Mouse (Mus musculus): ENCODE results near the gene B430305J03Rik. TPM values are rescaled to one million over a fixed set of nuclear protein-coding genes. Genes with fewer than 3 reads are reported as not detected.
A peak's percentile ranks its signal among the peaks of the same experiment; 100 is the strongest.

The B430305J03Rik gene
- polyA plus RNA-seq, 1 experiment = 0.09 TPM

- TF ChIP-seq CTCF (IDR thresholded peaks at IDR 0.05; ENCODE audit: extremely low read depth, insufficient read length, insufficient replicate concordance, low read depth, low read length) (no peak), POLR2A (IDR thresholded peaks at IDR 0.05; ENCODE audit: low read depth, low read length) (no peak)
- Histone ChIP-seq H3K36me3 (ENCODE audit: control insufficient read depth, insufficient read depth, low read length) (no peaks in the 10 kb centered on the region), H3K27ac (ENCODE audit: insufficient read depth, low read depth, low read length) (no peak overlapping the region), H3K4me3 (ENCODE audit: low read depth, low read length) (no peak overlapping the region), H3K4me1 (ENCODE audit: control insufficient read depth, insufficient read depth, insufficient read length, low read length) (no peaks in the 10 kb centered on the region), H3K27me3 (ENCODE audit: control insufficient read depth, insufficient read depth, low read length) (no peaks in the 10 kb centered on the region)
- WGBS = 88% methylated on average over 1 of the region's 1 CpGs
Observed at GRCm38 (mm10) chr3:61392881-61393280, 27.1 kb upstream of the B430305J03Rik start.

DNA sequence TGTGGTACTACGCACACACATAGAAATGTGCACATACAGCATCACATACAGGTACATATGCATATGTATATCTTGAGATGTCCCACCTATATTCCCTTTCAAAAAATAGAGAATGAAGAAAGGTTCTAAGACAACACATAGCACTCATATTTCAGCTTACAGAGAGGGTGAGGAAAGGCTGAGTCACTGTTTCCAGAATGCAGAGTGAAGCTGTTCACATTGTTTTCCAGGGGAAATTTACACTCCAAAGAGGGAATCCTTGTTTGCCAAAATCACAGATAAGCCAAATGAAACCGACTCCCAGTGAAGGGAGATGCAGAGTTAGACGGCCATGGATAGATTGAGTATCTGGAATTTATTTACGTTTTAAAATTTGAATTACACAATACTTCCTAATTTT is 25.8 kb upstream of the B430305J03Rik start:
- WGBS = 53% methylated on average over 4 of the region's 4 CpGs
- no peak for TF ChIP-seq CTCF (IDR thresholded peaks at IDR 0.05; ENCODE audit: extremely low read depth, insufficient read length, insufficient replicate concordance, low read depth, low read length)
- TF ChIP-seq POLR2A (IDR thresholded peaks at IDR 0.05; ENCODE audit: low read depth, low read length) = no peak

GRCm38 (mm10) chr3:61386368-61386767 is 20.6 kb upstream of the B430305J03Rik start:
- Histone ChIP-seq H3K4me1 (ENCODE audit: control insufficient read depth, insufficient read depth, insufficient read length, low read length) (no peaks in the 10 kb centered on the region), H3K36me3 (ENCODE audit: control insufficient read depth, insufficient read depth, low read length) (no peaks in the 10 kb centered on the region), H3K27me3 (ENCODE audit: control insufficient read depth, insufficient read depth, low read length) (no peaks in the 10 kb centered on the region), H3K4me3 (ENCODE audit: low read depth, low read length) (no peak overlapping the region), H3K27ac (ENCODE audit: insufficient read depth, low read depth, low read length) (no peak overlapping the region)
- 72% methylated on average over 4 of the region's 4 CpGs for WGBS
- TF ChIP-seq POLR2A (IDR thresholded peaks at IDR 0.05; ENCODE audit: low read depth, low read length) = no peak
- no peak for TF ChIP-seq CTCF (IDR thresholded peaks at IDR 0.05; ENCODE audit: extremely low read depth, insufficient read length, insufficient replicate concordance, low read depth, low read length)

More for the DNA sequence above, 25.8 kb upstream of the B430305J03Rik start:
- Histone ChIP-seq H3K27ac (ENCODE audit: insufficient read depth, low read depth, low read length) (no peak overlapping the region), H3K4me3 (ENCODE audit: low read depth, low read length) (no peak overlapping the region), H3K27me3 (ENCODE audit: control insufficient read depth, insufficient read depth, low read length) (no peaks in the 10 kb centered on the region), H3K36me3 (ENCODE audit: control insufficient read depth, insufficient read depth, low read length) (no peaks in the 10 kb centered on the region), H3K4me1 (ENCODE audit: control insufficient read depth, insufficient read depth, insufficient read length, low read length) (no peaks in the 10 kb centered on the region)

- Histone ChIP-seq H3K4me1 (ENCODE audit: control insufficient read depth, insufficient read depth, insufficient read length, low read length) (no peaks in the 10 kb centered on the region), H3K27ac (ENCODE audit: insufficient read depth, low read depth, low read length) (no peak overlapping the region), H3K4me3 (ENCODE audit: low read depth, low read length) (no peak overlapping the region), H3K36me3 (ENCODE audit: control insufficient read depth, insufficient read depth, low read length) (no peaks in the 10 kb centered on the region), H3K27me3 (ENCODE audit: control insufficient read depth, insufficient read depth, low read length) (no peaks in the 10 kb centered on the region)
- TF ChIP-seq CTCF (IDR thresholded peaks at IDR 0.05; ENCODE audit: extremely low read depth, insufficient read length, insufficient replicate concordance, low read depth, low read length) (no peak), POLR2A (IDR thresholded peaks at IDR 0.05; ENCODE audit: low read depth, low read length) (no peak)
- 90% methylated on average over 8 of the region's 8 CpGs for WGBS
Observed at GRCm38 (mm10) chr3:61376001-61376400, 10.2 kb upstream of the B430305J03Rik start.

- H3K4me1 ChIP-seq (ENCODE audit: control insufficient read depth, insufficient read depth, insufficient read length, low read length) = no peaks in the 10 kb centered on the region
- WGBS = 98% methylated on average over 1 of the region's 1 CpGs
- no peaks in the 10 kb centered on the region for H3K27me3 ChIP-seq (ENCODE audit: control insufficient read depth, insufficient read depth, low read length)
- TF ChIP-seq CTCF (IDR thresholded peaks at IDR 0.05; ENCODE audit: extremely low read depth, insufficient read length, insufficient replicate concordance, low read depth, low read length) (no peak), POLR2A (IDR thresholded peaks at IDR 0.05; ENCODE audit: low read depth, low read length) (no peak)
- H3K4me3 ChIP-seq (ENCODE audit: low read depth, low read length) = no peak overlapping the region
- no peaks in the 10 kb centered on the region for H3K36me3 ChIP-seq (ENCODE audit: control insufficient read depth, insufficient read depth, low read length)
- H3K27ac ChIP-seq (ENCODE audit: insufficient read depth, low read depth, low read length) = no peak overlapping the region
Observed at GRCm38 (mm10) chr3:61368446-61368845, 2.7 kb upstream of the B430305J03Rik start.

DNA sequence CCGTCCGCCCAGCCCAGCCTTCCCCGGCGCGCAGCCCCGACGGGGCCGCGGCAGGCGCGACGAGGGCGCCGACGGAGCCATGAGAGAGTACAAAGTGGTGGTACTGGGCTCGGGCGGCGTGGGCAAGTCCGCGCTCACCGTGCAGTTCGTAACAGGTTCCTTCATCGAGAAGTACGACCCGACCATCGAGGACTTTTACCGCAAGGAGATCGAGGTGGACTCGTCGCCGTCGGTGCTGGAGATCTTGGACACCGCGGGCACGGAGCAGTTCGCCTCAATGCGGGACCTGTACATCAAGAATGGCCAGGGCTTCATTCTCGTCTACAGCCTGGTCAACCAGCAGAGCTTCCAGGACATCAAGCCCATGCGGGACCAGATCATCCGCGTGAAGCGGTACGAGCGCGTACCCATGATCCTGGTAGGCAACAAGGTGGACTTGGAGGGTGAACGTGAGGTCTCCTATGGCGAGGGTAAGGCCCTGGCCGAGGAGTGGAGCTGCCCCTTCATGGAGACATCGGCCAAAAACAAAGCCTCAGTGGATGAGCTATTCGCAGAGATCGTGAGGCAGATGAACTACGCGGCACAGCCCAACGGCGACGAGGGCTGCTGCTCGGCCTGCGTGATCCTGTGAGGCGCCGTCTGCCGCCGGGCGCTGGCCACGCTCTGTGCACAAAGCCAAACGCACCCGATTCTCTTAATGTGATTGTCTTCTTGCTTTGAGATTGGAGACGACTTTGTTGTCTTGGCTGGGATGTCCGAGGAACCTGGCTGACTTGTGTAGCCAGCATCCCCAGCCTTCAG is 573 bp downstream of the B430305J03Rik start:
- no peaks in the 10 kb centered on the region for H3K36me3 ChIP-seq (ENCODE audit: control insufficient read depth, insufficient read depth, low read length)
- TF ChIP-seq POLR2A (IDR thresholded peaks at IDR 0.05; ENCODE audit: low read depth, low read length) (no peak), CTCF (IDR thresholded peaks at IDR 0.05; ENCODE audit: extremely low read depth, insufficient read length, insufficient replicate concordance, low read depth, low read length) (no peak; the same call in 1 of the 2 replicates)
- H3K27me3 ChIP-seq (ENCODE audit: control insufficient read depth, insufficient read depth, low read length) = no peaks in the 10 kb centered on the region
- peak overlapping the region; percentile 64 for H3K4me3 ChIP-seq (ENCODE audit: low read depth, low read length)
- H3K4me1 ChIP-seq (ENCODE audit: control insufficient read depth, insufficient read depth, insufficient read length, low read length) = no peaks in the 10 kb centered on the region
- under 1% methylated on average over 68 of the region's 68 CpGs for WGBS
- H3K27ac ChIP-seq (ENCODE audit: insufficient read depth, low read depth, low read length) = peak overlapping the region; percentile 1; the same call in 1 of the 2 replicates

DNA sequence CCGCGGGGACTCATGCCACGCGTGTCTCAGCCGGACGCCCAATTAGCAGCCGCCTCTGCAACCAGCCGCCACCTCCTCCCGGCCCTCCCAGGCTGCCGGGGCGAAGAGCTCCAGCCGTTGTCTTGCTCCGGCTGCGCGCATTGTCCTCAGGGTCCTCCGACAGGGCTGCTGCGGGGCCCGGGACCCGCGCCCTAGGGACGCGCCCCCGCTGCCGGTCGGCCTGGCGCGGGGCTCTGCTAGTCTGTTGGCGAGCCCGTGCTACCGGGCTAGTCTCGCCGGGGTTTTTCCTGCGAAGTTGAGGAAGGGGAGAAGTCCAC is 1.1 kb downstream of the B430305J03Rik start:
- Histone ChIP-seq H3K27me3 (ENCODE audit: control insufficient read depth, insufficient read depth, low read length) (no peaks in the 10 kb centered on the region), H3K4me1 (ENCODE audit: control insufficient read depth, insufficient read depth, insufficient read length, low read length) (no peaks in the 10 kb centered on the region), H3K27ac (ENCODE audit: insufficient read depth, low read depth, low read length) (no peak overlapping the region), H3K36me3 (ENCODE audit: control insufficient read depth, insufficient read depth, low read length) (no peaks in the 10 kb centered on the region), H3K4me3 (ENCODE audit: low read depth, low read length) (peak overlapping the region; percentile 64)
- under 1% methylated on average over 32 of the region's 33 CpGs for WGBS
- TF ChIP-seq CTCF (IDR thresholded peaks at IDR 0.05; ENCODE audit: extremely low read depth, insufficient read length, insufficient replicate concordance, low read depth, low read length) = no peak
- no peak; the same call in 1 of the 2 replicates for TF ChIP-seq POLR2A (IDR thresholded peaks at IDR 0.05; ENCODE audit: low read depth, low read length)
